Mouse (Mus musculus): ENCODE results near the gene Igbp1.
A peak's percentile ranks its signal among the peaks of the same experiment; 100 is the strongest.

The Igbp1 gene

GRCm38 (mm10) chrX:100494068-100494978 lies at the start of gene Igbp1:
Gene Igbp1 (plus strand): TSS chrX:100494291.
- DNase-seq (ENCODE audit: low read depth): peak; percentile 56

GRCm38 (mm10) chrX:100468047-100468446 lies 26.0 kb upstream of the Igbp1 start:
- no peak for DNase-seq (ENCODE audit: low read depth)

- no peak for DNase-seq (ENCODE audit: low read depth)
Measured at GRCm38 (mm10) chrX:100470126-100470525, 24.0 kb upstream of the Igbp1 start.

- no peak for DNase-seq (ENCODE audit: low read depth)
Measured at GRCm38 (mm10) chrX:100471491-100471890, 22.6 kb upstream of the Igbp1 start.

GRCm38 (mm10) chrX:100475569-100476223 lies 18.4 kb upstream of the Igbp1 start:
- DNase-seq (ENCODE audit: low read depth): no peak

- peak; percentile 43 for DNase-seq (ENCODE audit: low read depth)
Measured at GRCm38 (mm10) chrX:100480317-100480716, 13.8 kb upstream of the Igbp1 start.

- no peak for DNase-seq (ENCODE audit: low read depth)
Measured at GRCm38 (mm10) chrX:100493500-100494067, 507 bp upstream of the Igbp1 start.

GRCm38 (mm10) chrX:100504175-100504851 lies 10.2 kb downstream of the Igbp1 start:
- no peak for DNase-seq (ENCODE audit: low read depth)

GRCm38 (mm10) chrX:100508164-100508563 lies 14.1 kb downstream of the Igbp1 start:
- no peak for DNase-seq (ENCODE audit: low read depth)

- no peak for DNase-seq (ENCODE audit: low read depth)
Measured at GRCm38 (mm10) chrX:100509921-100510320, 15.8 kb downstream of the Igbp1 start.

GRCm38 (mm10) chrX:100516683-100517082 lies 22.6 kb downstream of the Igbp1 start:
- no peak for DNase-seq (ENCODE audit: low read depth)

GRCm38 (mm10) chrX:100517626-100518025 lies 23.5 kb downstream of the Igbp1 start:
- DNase-seq (ENCODE audit: low read depth): no peak

- no peak for DNase-seq (ENCODE audit: low read depth)
Measured at GRCm38 (mm10) chrX:100518532-100518931, 24.4 kb downstream of the Igbp1 start.

GRCm38 (mm10) chrX:100524471-100524870 lies 30.4 kb downstream of the Igbp1 start, which contains the start of gene Dgat2l6:
Gene Dgat2l6 (plus strand): TSS chrX:100524838.
- no peak for DNase-seq (ENCODE audit: low read depth)

- no peak for DNase-seq (ENCODE audit: low read depth)
Measured at GRCm38 (mm10) chrX:100556026-100556425, 61.9 kb downstream of the Igbp1 start.

- no peak for DNase-seq (ENCODE audit: low read depth)
Measured at GRCm38 (mm10) chrX:100565696-100566095, 71.6 kb downstream of the Igbp1 start.

Data from c-Kit-positive CD71-negative TER-119-negative erythroid progenitor cells, embryonic 14.5 days (primary cell).